Comparison of ENCODE assay signal across 17 mouse cellular contexts in genomic region chr4:80463615-80464014, GRCm38 (mm10).
DNase-seq lines count a peak whose midpoint lies in the region; ATAC-seq and TF ChIP-seq lines count a peak whose summit lies in the region.
"Had no signal": no experiment of that assay in that cellular context is flagged by ENCODE, and none has a peak within 500 bp of the region (broad histone marks: within the 10 kb centered on the region; RNA-seq: fewer than 3 reads in every experiment).

No protein-coding gene starts in this region.

- H3K4me3 ChIP-seq in MEL (ENCODE audit: control insufficient read depth in 1 of 2, insufficient read depth in 1 of 2, low read depth in 2 of 2, low read length in 2 of 2) = no peak overlapping the region
- H3K4me3 ChIP-seq in embryonic facial prominence, embryonic 14.5 days (ENCODE audit: low read depth, low read length) = no peak overlapping the region
- H3K4me3 ChIP-seq: embryonic facial prominence, embryonic 12.5 days; neural tube, embryonic 13.5 days had no signal

- ATAC-seq in embryonic facial prominence, embryonic 14.5 days (ENCODE audit: low read depth) = no peak
- ATAC-seq: forebrain, embryonic 16.5 days; midbrain, embryonic 16.5 days had no signal

- no peak overlapping the region for H3K9ac ChIP-seq in MEL (ENCODE audit: control insufficient read depth, low read depth, low read length, poor library complexity, severe bottlenecking)
- no peak overlapping the region for H3K9ac ChIP-seq in embryonic facial prominence, embryonic 14.5 days (ENCODE audit: low read depth, low read length)
- H3K9ac ChIP-seq: embryonic facial prominence, embryonic 12.5 days; hindbrain, embryonic 14.5 days; neural tube, embryonic 13.5 days had no signal

- no peak for TF ChIP-seq EP300 in MEL (IDR thresholded peaks at IDR 0.05; ENCODE audit: low read depth in 1 of 2, low read length in 2 of 2)

- H3K4me2 ChIP-seq in embryonic facial prominence, embryonic 14.5 days (ENCODE audit: low read depth, low read length) = no peak overlapping the region
- H3K4me2 ChIP-seq: embryonic facial prominence, embryonic 12.5 days; hindbrain, embryonic 14.5 days; neural tube, embryonic 13.5 days had no signal

- TF ChIP-seq RAD21 in MEL (IDR thresholded peaks at IDR 0.05; ENCODE audit: low read depth, low read length) = no peak; the same call in 1 of the 2 replicates

- TF ChIP-seq POLR2A in MEL (IDR thresholded peaks at IDR 0.05; ENCODE audit: control insufficient read depth in 1 of 2, insufficient read depth in 1 of 2, low read depth in 1 of 2, low read length in 2 of 2, poor library complexity in 1 of 2) = no peak

- intact Hi-C loops in left cerebral cortex, postnatal 4 days (cut with DNase I) = no loop called here
- intact Hi-C loops in gastrocnemius, postnatal 36 days (cut with DNase I) = no loop called here

- H3K4me1 ChIP-seq in MEL (ENCODE audit: control insufficient read depth in 1 of 2, insufficient read depth in 2 of 2, low read length in 2 of 2) = no peaks in the 10 kb centered on the region
- H3K4me1 ChIP-seq in embryonic facial prominence, embryonic 14.5 days (ENCODE audit: control insufficient read depth, insufficient read depth, low read length) = no peaks in the 10 kb centered on the region
- H3K4me1 ChIP-seq: embryonic facial prominence, embryonic 12.5 days; neural tube, embryonic 13.5 days had no signal

- H3K79me2 ChIP-seq in MEL (ENCODE audit: control insufficient read depth, insufficient read depth, low read length, poor library complexity) = no peaks in the 10 kb centered on the region

- H3K36me3 ChIP-seq in MEL (ENCODE audit: control insufficient read depth in 1 of 2, insufficient read depth in 2 of 2, low read length in 2 of 2) = no peaks in the 10 kb centered on the region
- no peaks in the 10 kb centered on the region for H3K36me3 ChIP-seq in embryonic facial prominence, embryonic 14.5 days (ENCODE audit: control insufficient read depth, insufficient read depth, low read length)
- H3K36me3 ChIP-seq: embryonic facial prominence, embryonic 12.5 days; neural tube, embryonic 13.5 days had no signal

- H3K27ac ChIP-seq in MEL (ENCODE audit: control insufficient read depth, low read depth, low read length) = no peak overlapping the region
- no peak overlapping the region for H3K27ac ChIP-seq in embryonic facial prominence, embryonic 14.5 days (replicated peaks; ENCODE audit: low read depth, low read length)
- H3K27ac ChIP-seq: embryonic facial prominence, embryonic 12.5 days; hindbrain, embryonic 14.5 days; neural tube, embryonic 13.5 days had no signal

- DNase-seq in cerebellum, postnatal 14 days = peak; percentile 3 to 5
- no peak for DNase-seq in cerebellum, adult 8-10 months
- peak; percentile 0 for DNase-seq in left cerebral cortex, postnatal 4 days
- DNase-seq in left cerebral cortex, adult 11 months (ENCODE audit: low spot score) = no peak
- peak; percentile 5 for DNase-seq in MEL (ENCODE audit: low read depth, low spot score)
- DNase-seq in embryonic facial prominence, embryonic 14.5 days (ENCODE audit: low spot score) = peak; percentile 25
- DNase-seq in gastrocnemius, postnatal 36 days = no peak
- no peak for DNase-seq in thymus, postnatal 4 days
- DNase-seq: adrenal gland, postnatal 25 days; B cell, adult 2 months; cerebellum, adult 11 months; lung, postnatal 4 days had no signal

- peak in 1 of 3 experiments; percentile 22; a peak in 1 of 6 replicates for TF ChIP-seq CTCF in MEL (IDR thresholded peaks at IDR 0.05 in 2 of 3, conservative IDR thresholded peaks at IDR 0.05 in 1 of 3; ENCODE audit: control insufficient read depth in 1 of 3, insufficient read depth in 1 of 3, low read depth in 2 of 3, low read length in 3 of 3, poor library complexity in 1 of 3, severe bottlenecking in 1 of 3)

- H3K27me3 ChIP-seq in MEL (ENCODE audit: control insufficient read depth in 1 of 2, insufficient read depth in 2 of 2, low read length in 2 of 2) = no peaks in the 10 kb centered on the region
- no peaks in the 10 kb centered on the region for H3K27me3 ChIP-seq in embryonic facial prominence, embryonic 14.5 days (replicated peaks; ENCODE audit: control insufficient read depth, insufficient read depth, low read length)
- H3K27me3 ChIP-seq: embryonic facial prominence, embryonic 12.5 days; neural tube, embryonic 13.5 days had no signal

- 71% methylated on average over 1 of the region's 1 CpGs for WGBS in embryonic facial prominence, embryonic 14.5 days

- no peaks in the 10 kb centered on the region for H3K9me3 ChIP-seq in MEL (replicated peaks; ENCODE audit: insufficient read depth, low read length)
- no peaks in the 10 kb centered on the region for H3K9me3 ChIP-seq in embryonic facial prominence, embryonic 14.5 days (ENCODE audit: control insufficient read depth, low read length)
- H3K9me3 ChIP-seq: embryonic facial prominence, embryonic 12.5 days; neural tube, embryonic 13.5 days had no signal

TF ChIP-seq in MEL, 35 proteins besides CTCF, POLR2A, EP300 and RAD21:
- TF ChIP-seq MXI1 (IDR thresholded peaks at IDR 0.05; ENCODE audit: low read depth, low read length) (no peak), CHD2 (IDR thresholded peaks at IDR 0.05; ENCODE audit: low read length) (no peak)

Comparison
In these comparisons a context has a peak if more than half of its experiments do, and no peak if none do; other contexts are left out.
1. DNase-seq: peak in cerebellum, postnatal 14 days (2 of 2), left cerebral cortex, postnatal 4 days (single experiment), MEL (single experiment) and embryonic facial prominence, embryonic 14.5 days (single experiment); none in cerebellum, adult 8-10 months (single experiment), left cerebral cortex, adult 11 months (single experiment), gastrocnemius, postnatal 36 days (0 of 2) and thymus, postnatal 4 days (single experiment).